Mouse (Mus musculus) gastrocnemius, postnatal 25 days (tissue): Measurements from ENCODE around the gene Dnmt3c. TPM values are rescaled to one million over a fixed set of nuclear protein-coding genes. Genes with fewer than 3 reads are reported as not detected.

Source experiments
- DNase-seq: peaks from one replicate; pipeline ENCODE4 v3.0.0; 2022
- total RNA-seq, 2 experiments: library from RNA; stranded (reverse); gene quantifications; 1 replicate in 1 of 2; 2 replicates in 1 of 2; pipeline ENCODE4 v1.2.3; 2021

Dnmt3c gene
- total RNA-seq, 2 experiments from 2014 or later: not detected

- DNase-seq: no peak
These were observed 26.6 kb downstream of the Dnmt3c start for GRCm38 (mm10) chr2:153723098-153723497.

GRCm38 (mm10) chr2:153724424-153724823 is 28.0 kb downstream of the Dnmt3c start:
- DNase-seq: no peak

- no peak for DNase-seq
These were observed 28.4 kb downstream of the Dnmt3c start for GRCm38 (mm10) chr2:153724871-153725270.

- DNase-seq: no peak
These were observed 28.8 kb downstream of the Dnmt3c start for GRCm38 (mm10) chr2:153725291-153725690.

- no peak for DNase-seq
These were observed 37.6 kb downstream of the Dnmt3c start for GRCm38 (mm10) chr2:153734033-153734432.

GRCm38 (mm10) chr2:153740500-153741436 is 44.3 kb downstream of the Dnmt3c start, which contains the start of gene Mapre1:
Gene Mapre1, plus strand, starts transcription at chr2:153741274.
- DNase-seq: peak; percentile 99

GRCm38 (mm10) chr2:153741437-153742065 is 45.1 kb downstream of the Dnmt3c start:
- DNase-seq: no peak

GRCm38 (mm10) chr2:153747994-153748393 is 51.5 kb downstream of the Dnmt3c start:
- no peak for DNase-seq

GRCm38 (mm10) chr2:153750363-153750762 is 53.9 kb downstream of the Dnmt3c start:
- no peak for DNase-seq

GRCm38 (mm10) chr2:153762121-153762520 is 65.7 kb downstream of the Dnmt3c start:
- no peak for DNase-seq

- no peak for DNase-seq
These were observed 71.0 kb downstream of the Dnmt3c start for GRCm38 (mm10) chr2:153767484-153767883.

- DNase-seq: no peak
These were observed 72.4 kb downstream of the Dnmt3c start for GRCm38 (mm10) chr2:153768881-153769280.

- DNase-seq: no peak
These were observed 76.5 kb downstream of the Dnmt3c start for GRCm38 (mm10) chr2:153772950-153773349.

GRCm38 (mm10) chr2:153775472-153775871 is 79.0 kb downstream of the Dnmt3c start:
- DNase-seq: no peak

GRCm38 (mm10) chr2:153778638-153779362 is 82.3 kb downstream of the Dnmt3c start:
- DNase-seq: peak; percentile 82

Other genes with a start within 250 kb of the Dnmt3c start
- gene 4930404H24Rik, start 203.9 kb upstream of the Dnmt3c start, total RNA-seq: not detected
- gene Nol4l, start 166.7 kb upstream of the Dnmt3c start, total RNA-seq: 1 to 10 TPM; 1.4 to 1.6 TPM
- 1 to 10 TPM; 9.5 TPM for gene Commd7, start 63.9 kb upstream of the Dnmt3c start, total RNA-seq
- 1 to 10 TPM in 1 of 2 experiments, under 1 TPM in 1; 0.94 to 1.1 TPM for gene Dnmt3b, start 47.2 kb upstream of the Dnmt3c start, total RNA-seq
- gene Mapre1, start 44.6 kb downstream of the Dnmt3c start, total RNA-seq: 10 to 100 TPM; 36.9 to 39.6 TPM
- not detected for gene Efcab8, start 83.3 kb downstream of the Dnmt3c start, total RNA-seq
- gene Sun5, start 174.4 kb downstream of the Dnmt3c start, total RNA-seq: not detected
- not detected for gene Bpifb2, start 178.4 kb downstream of the Dnmt3c start, total RNA-seq
- not detected for gene Bpifb6, start 203.7 kb downstream of the Dnmt3c start, total RNA-seq
- not detected for gene Bpifb3, start 221.6 kb downstream of the Dnmt3c start, total RNA-seq
- gene Bpifb4, start 241.6 kb downstream of the Dnmt3c start, total RNA-seq: not detected